Mouse (Mus musculus): ENCODE measurements at regions not wholly inside any gene's neighbourhood (a gene's known extent, or its start where the extent isn't known, plus 50 kb on each side); places are given as distances from the start of the nearest gene placed in this dataset.

GRCm38 (mm10) chr5:33548800-33549199 is 80.6 kb downstream of the Fam53a start:
- ATAC-seq (replicated peaks; ENCODE audit: insufficient number of reproducible peaks, low FRiP score, low TSS enrichment, poor library complexity, severe bottlenecking), result no peak

- ATAC-seq (replicated peaks; ENCODE audit: insufficient number of reproducible peaks, low FRiP score, low TSS enrichment, poor library complexity, severe bottlenecking), result peak; percentile 53; the same call in 1 of the 2 replicates
These were observed 86.1 kb downstream of the Fam53a start for GRCm38 (mm10) chr5:33543372-33543771.

GRCm38 (mm10) chr5:33542643-33543042 is 86.8 kb downstream of the Fam53a start:
- no peak for ATAC-seq (replicated peaks; ENCODE audit: insufficient number of reproducible peaks, low FRiP score, low TSS enrichment, poor library complexity, severe bottlenecking)

GRCm38 (mm10) chr5:33542000-33542554 is 87.4 kb downstream of the Fam53a start:
- no peak for ATAC-seq (replicated peaks; ENCODE audit: insufficient number of reproducible peaks, low FRiP score, low TSS enrichment, poor library complexity, severe bottlenecking)

GRCm38 (mm10) chr5:33540259-33540658 is 89.2 kb downstream of the Fam53a start:
- no peak for ATAC-seq (replicated peaks; ENCODE audit: insufficient number of reproducible peaks, low FRiP score, low TSS enrichment, poor library complexity, severe bottlenecking)

GRCm38 (mm10) chr5:33537429-33537828 is 92.0 kb downstream of the Fam53a start:
- ATAC-seq (replicated peaks; ENCODE audit: insufficient number of reproducible peaks, low FRiP score, low TSS enrichment, poor library complexity, severe bottlenecking), result no peak

GRCm38 (mm10) chr5:33537017-33537416 is 92.4 kb downstream of the Fam53a start:
- ATAC-seq (replicated peaks; ENCODE audit: insufficient number of reproducible peaks, low FRiP score, low TSS enrichment, poor library complexity, severe bottlenecking), result no peak

- no peak for ATAC-seq (replicated peaks; ENCODE audit: insufficient number of reproducible peaks, low FRiP score, low TSS enrichment, poor library complexity, severe bottlenecking)
These were observed 93.2 kb downstream of the Fam53a start for GRCm38 (mm10) chr5:33536261-33536660.

GRCm38 (mm10) chr5:33535145-33536010 is 94.1 kb downstream of the Fam53a start:
- ATAC-seq (replicated peaks; ENCODE audit: insufficient number of reproducible peaks, low FRiP score, low TSS enrichment, poor library complexity, severe bottlenecking), result no peak

- no peak for ATAC-seq (replicated peaks; ENCODE audit: insufficient number of reproducible peaks, low FRiP score, low TSS enrichment, poor library complexity, severe bottlenecking)
These were observed 95.1 kb downstream of the Fam53a start for GRCm38 (mm10) chr5:33534345-33534744.

- ATAC-seq (replicated peaks; ENCODE audit: insufficient number of reproducible peaks, low FRiP score, low TSS enrichment, poor library complexity, severe bottlenecking), result no peak
These were observed 96.2 kb downstream of the Fam53a start for GRCm38 (mm10) chr5:33533185-33533584.

- ATAC-seq (replicated peaks; ENCODE audit: insufficient number of reproducible peaks, low FRiP score, low TSS enrichment, poor library complexity, severe bottlenecking), result no peak
These were observed 97.5 kb upstream of the Nkx1-1 start for GRCm38 (mm10) chr5:33531263-33531662.

GRCm38 (mm10) chr5:33529771-33530170 is 96.0 kb upstream of the Nkx1-1 start:
- no peak for ATAC-seq (replicated peaks; ENCODE audit: insufficient number of reproducible peaks, low FRiP score, low TSS enrichment, poor library complexity, severe bottlenecking)

- ATAC-seq (replicated peaks; ENCODE audit: insufficient number of reproducible peaks, low FRiP score, low TSS enrichment, poor library complexity, severe bottlenecking), result no peak
These were observed 95.3 kb upstream of the Nkx1-1 start for GRCm38 (mm10) chr5:33528971-33529670.

- ATAC-seq (replicated peaks; ENCODE audit: insufficient number of reproducible peaks, low FRiP score, low TSS enrichment, poor library complexity, severe bottlenecking), result no peak
These were observed 94.0 kb upstream of the Nkx1-1 start for GRCm38 (mm10) chr5:33527750-33528149.

GRCm38 (mm10) chr5:33527316-33527715 is 93.5 kb upstream of the Nkx1-1 start:
- ATAC-seq (replicated peaks; ENCODE audit: insufficient number of reproducible peaks, low FRiP score, low TSS enrichment, poor library complexity, severe bottlenecking), result no peak

- ATAC-seq (replicated peaks; ENCODE audit: insufficient number of reproducible peaks, low FRiP score, low TSS enrichment, poor library complexity, severe bottlenecking), result no peak
These were observed 88.4 kb upstream of the Nkx1-1 start for GRCm38 (mm10) chr5:33521951-33522742.

GRCm38 (mm10) chr5:33520856-33521255 is 87.1 kb upstream of the Nkx1-1 start:
- no peak for ATAC-seq (replicated peaks; ENCODE audit: insufficient number of reproducible peaks, low FRiP score, low TSS enrichment, poor library complexity, severe bottlenecking)

- no peak for ATAC-seq (replicated peaks; ENCODE audit: insufficient number of reproducible peaks, low FRiP score, low TSS enrichment, poor library complexity, severe bottlenecking)
These were observed 85.6 kb upstream of the Nkx1-1 start for GRCm38 (mm10) chr5:33519394-33519793.
